Mouse (Mus musculus) megakaryocyte-erythroid progenitor cell, adult 5-6 weeks (primary cell): ENCODE data around the gene Btd. TPM values are rescaled to one million over a fixed set of nuclear protein-coding genes. Genes with fewer than 3 reads are reported as not detected.

Experiments used
- ATAC-seq: replicated peaks from 2 replicates; pipeline ENCODE4 v1.8.0; 2016; ENCODE audit warnings: mild to moderate bottlenecking, inconsistent platforms; ENCODE audit not compliant: severe bottlenecking, poor library complexity, low FRiP score, low TSS enrichment
- total RNA-seq, 2 experiments: library from RNA; stranded (forward) in 1 of 2; stranded (reverse) in 1 of 2; fragments of 200-1000, 215-1000 nt in 1 of 2; fragments of >200 nt in 1 of 2; fragmentation: Nextera tagmentation in 1 of 2; gene quantifications; 2 replicates each; pipeline ENCODE4 v1.2.3; 2014 to 2017

Gene Btd
- total RNA-seq, 2 experiments from 2014 or later, result 7.4 to 10.4 TPM

- ATAC-seq, result 0 out of 2 replicates have a peak, but pooled peaks have one; percentile 25
Measured at GRCm38 (mm10) chr14:31685680-31686079, 44.9 kb downstream of the Btd start.

GRCm38 (mm10) chr14:31686231-31686630 is 45.4 kb downstream of the Btd start:
- no peak for ATAC-seq

GRCm38 (mm10) chr14:31692536-31692935 is 51.7 kb downstream of the Btd start:
- no peak for ATAC-seq

- ATAC-seq, result no peak
Measured at GRCm38 (mm10) chr14:31696206-31696984, 55.6 kb downstream of the Btd start.

- no peak for ATAC-seq
Measured at GRCm38 (mm10) chr14:31696985-31697303, 56.1 kb downstream of the Btd start.

GRCm38 (mm10) chr14:31697346-31697745 is 56.5 kb downstream of the Btd start:
- ATAC-seq, result no peak

- no peak for ATAC-seq
Measured at GRCm38 (mm10) chr14:31697755-31698154, 56.9 kb downstream of the Btd start.

GRCm38 (mm10) chr14:31700376-31700775 is 59.5 kb downstream of the Btd start:
- no peak for ATAC-seq

GRCm38 (mm10) chr14:31709343-31709742 is 68.5 kb downstream of the Btd start:
- ATAC-seq, result peak; percentile 71; the same call in 1 of the 2 replicates

- ATAC-seq, result no peak
Measured at GRCm38 (mm10) chr14:31715669-31716068, 74.8 kb downstream of the Btd start.

- ATAC-seq, result 0 out of 2 replicates have a peak, but pooled peaks have one; percentile 32
Measured at GRCm38 (mm10) chr14:31717360-31717759, 76.5 kb downstream of the Btd start.

Other genes starting within 250 kb of the Btd start
- 1.1 and 2.3 TPM in 2 replicates for gene Sh3bp5, start 204.9 kb upstream of the Btd start, total RNA-seq (2014; fragmentation: Nextera tagmentation)
- gene Sh3bp5, start 204.9 kb upstream of the Btd start, total RNA-seq (2017), result 1.1 and 1.3 TPM in 2 replicates
- gene Eaf1, start 146.6 kb upstream of the Btd start, total RNA-seq (2014; fragmentation: Nextera tagmentation), result 40.1 and 42.9 TPM in 2 replicates
- 23.8 and 24.5 TPM in 2 replicates for gene Eaf1, start 146.6 kb upstream of the Btd start, total RNA-seq (2017)
- 32.3 and 35.0 TPM in 2 replicates for gene Mettl6, start 146.0 kb upstream of the Btd start, total RNA-seq (2014; fragmentation: Nextera tagmentation)
- gene Mettl6, start 146.0 kb upstream of the Btd start, total RNA-seq (2017), result 47.2 and 79.6 TPM in 2 replicates
- gene Colq, start 49.7 kb upstream of the Btd start, total RNA-seq (2014; fragmentation: Nextera tagmentation), result 0.76 TPM in 1 of 2 replicates, not detected in the other
- not detected in 2 replicates for gene Colq, start 49.7 kb upstream of the Btd start, total RNA-seq (2017)
- gene Gm49387, start 150 bp upstream of the Btd start, total RNA-seq (2014; fragmentation: Nextera tagmentation), result not detected in 2 replicates
- gene Gm49387, start 150 bp upstream of the Btd start, total RNA-seq (2017), result not detected in 2 replicates
- 5.2 and 13.0 TPM in 2 replicates for gene Hacl1, start 258 bp downstream of the Btd start, total RNA-seq (2014; fragmentation: Nextera tagmentation)
- 15.4 and 29.6 TPM in 2 replicates for gene Hacl1, start 258 bp downstream of the Btd start, total RNA-seq (2017)
- gene Ankrd28, start 189.6 kb downstream of the Btd start, total RNA-seq (2014; fragmentation: Nextera tagmentation), result 37.4 and 46.6 TPM in 2 replicates
- gene Ankrd28, start 189.6 kb downstream of the Btd start, total RNA-seq (2017), result 27.0 and 42.7 TPM in 2 replicates